Mouse (Mus musculus) liver, postnatal 0 days (tissue): ENCODE measurements around the gene Rplp2.

Source experiments
- CTCF ChIP-seq: sonication (generic); IDR thresholded peaks from 2 replicates; pipeline ENCODE4 v1.5.1; 2016; ENCODE audit warnings: antibody characterized with exemption, low read depth
- EP300 ChIP-seq: IDR thresholded peaks from 2 replicates; pipeline ENCODE4 v1.6.1; 2016; ENCODE audit warnings: antibody characterized with exemption, low read depth, mild to moderate bottlenecking

GRCm38 (mm10) chr7:141468522-141469211 is 21.5 kb downstream of the Rplp2 start:
- TF ChIP-seq CTCF (peak; percentile 58), EP300 (0 out of 2 replicates have a peak, but pooled peaks have one; percentile 40)
